Mouse (Mus musculus): ENCODE measurements at regions not wholly inside any gene's neighbourhood (a gene's known extent, or its start where the extent isn't known, plus 50 kb on each side); places are given as distances from the start of the nearest gene placed in this dataset.

GRCm38 (mm10) chr8:44656031-44656430 lies 279.2 kb upstream of the Fat1 start:
- no peak for DNase-seq
- intact Hi-C loops (cut with DNase I), result no loop called here

GRCm38 (mm10) chr8:44656470-44656869 lies 278.8 kb upstream of the Fat1 start:
- no peak for DNase-seq
- intact Hi-C loops (cut with DNase I), result no loop called here

- DNase-seq, result no peak
- intact Hi-C loops (cut with DNase I), result no loop called here
Observed at GRCm38 (mm10) chr8:44661696-44662095, 273.6 kb upstream of the Fat1 start.

- no peak for DNase-seq
- intact Hi-C loops (cut with DNase I), result no loop called here
Observed at GRCm38 (mm10) chr8:44687126-44687525, 248.1 kb upstream of the Fat1 start.

- no peak for DNase-seq
- intact Hi-C loops (cut with DNase I), result loop anchor here (10.0 kb wide), 1 partner anchor 305 kb away; no protein-coding TSS in a partner anchor
Observed at GRCm38 (mm10) chr8:44689837-44690592, 245.2 kb upstream of the Fat1 start.

- DNase-seq, result no peak
- intact Hi-C loops (cut with DNase I), result loop anchor here (10.0 kb wide), 1 partner anchor 304 kb away; no protein-coding TSS in a partner anchor
Observed at GRCm38 (mm10) chr8:44690593-44690950, 244.7 kb upstream of the Fat1 start.

GRCm38 (mm10) chr8:44691140-44691539 lies 244.1 kb upstream of the Fat1 start:
- intact Hi-C loops (cut with DNase I), result loop anchor here (10.0 kb wide), 1 partner anchor 304 kb away; no protein-coding TSS in a partner anchor
- DNase-seq, result peak; percentile 20

GRCm38 (mm10) chr8:44692036-44692688 lies 243.1 kb upstream of the Fat1 start:
- DNase-seq, result peak; percentile 12 to 16
- intact Hi-C loops (cut with DNase I), result loop anchor here (10.0 kb wide), 1 partner anchor 303 kb away; no protein-coding TSS in a partner anchor

GRCm38 (mm10) chr8:44694861-44695260 lies 240.4 kb upstream of the Fat1 start:
- intact Hi-C loops (cut with DNase I), result loop anchor here (2.0 to 10.0 kb wide), 3 partner anchors 107 to 300 kb away; partner anchors contain the start of gene Fat1
- DNase-seq, result peak; percentile 55 to 75

- intact Hi-C loops (cut with DNase I), result loop anchor here (5.0 to 10.0 kb wide), 2 partner anchors 106 to 299 kb away; no protein-coding TSS in a partner anchor
Observed at GRCm38 (mm10) chr8:44696066-44696853, 239.0 kb upstream of the Fat1 start.

GRCm38 (mm10) chr8:44699384-44700105 lies 235.7 kb upstream of the Fat1 start:
- intact Hi-C loops (cut with DNase I), result loop anchor here (5.0 to 10.0 kb wide), 2 partner anchors 103 to 295 kb away; no protein-coding TSS in a partner anchor
- peak in 1 of 2 experiments; percentile 14 for DNase-seq

More at GRCm38 (mm10) chr8:44696066-44696853, 239.0 kb upstream of the Fat1 start:
- peak; percentile 57 to 65 for DNase-seq

- intact Hi-C loops (cut with DNase I), result no loop called here
- no peak for DNase-seq
Observed at GRCm38 (mm10) chr8:44704595-44705265, 230.5 kb upstream of the Fat1 start.

- DNase-seq, result no peak
- intact Hi-C loops (cut with DNase I), result no loop called here
Observed at GRCm38 (mm10) chr8:44708659-44709170, 226.5 kb upstream of the Fat1 start.

GRCm38 (mm10) chr8:44709171-44709940 lies 225.9 kb upstream of the Fat1 start:
- no peak for DNase-seq
- intact Hi-C loops (cut with DNase I), result no loop called here

- no peak for DNase-seq
Observed at GRCm38 (mm10) chr8:44734577-44734976, 200.7 kb upstream of the Fat1 start.

GRCm38 (mm10) chr8:44735801-44736200 lies 199.4 kb upstream of the Fat1 start:
- no peak for DNase-seq

More at GRCm38 (mm10) chr8:44734577-44734976, 200.7 kb upstream of the Fat1 start:
- intact Hi-C loops (cut with DNase I), result no loop called here

GRCm38 (mm10) chr8:44743353-44743752 lies 191.9 kb upstream of the Fat1 start:
- DNase-seq, result no peak
- intact Hi-C loops (cut with DNase I), result no loop called here

More at GRCm38 (mm10) chr8:44735801-44736200, 199.4 kb upstream of the Fat1 start:
- intact Hi-C loops (cut with DNase I), result no loop called here

GRCm38 (mm10) chr8:44744991-44745658 lies 190.1 kb upstream of the Fat1 start:
- DNase-seq, result no peak
- intact Hi-C loops (cut with DNase I), result no loop called here

Measured in heart, postnatal 10 days (tissue).